Mouse (Mus musculus): ENCODE measurements around the gene Chid1. TPM values are rescaled to one million over a fixed set of nuclear protein-coding genes. Genes with fewer than 3 reads are reported as not detected.
A peak's percentile ranks its signal among the peaks of the same experiment; 100 is the strongest.

The Chid1 gene
- polyA plus RNA-seq, 1 experiment from 2014 or later: 45.0 TPM

GRCm38 (mm10) chr7:141463824-141464602, 75.6 kb downstream of the Chid1 start:
- H3K27ac ChIP-seq: peak overlapping the region; percentile 45; the same call in 1 of the 2 replicates
- H3K9me3 ChIP-seq (replicated peaks): no peaks in the 10 kb centered on the region
- H3K4me1 ChIP-seq: peaks cover 90% of the 10 kb centered on the region
- H3K9ac ChIP-seq: 0 out of 2 replicates have a peak overlapping the region, but pooled peaks have one; percentile 21
- H3K36me3 ChIP-seq: peaks cover 8% of the 10 kb centered on the region; the same call in 1 of the 2 replicates
- peak overlapping the region; percentile 24 for H3K4me3 ChIP-seq (replicated peaks)
- peak overlapping the region; percentile 49 for H3K4me2 ChIP-seq
- 37% methylated on average over 12 of the region's 12 CpGs for WGBS
- peaks cover 60% of the 10 kb centered on the region for H3K27me3 ChIP-seq
- no peak for ATAC-seq (replicated peaks; ENCODE audit: low FRiP score)

- peak overlapping the region; percentile 46; the same call in 1 of the 2 replicates for H3K9ac ChIP-seq
- no peaks in the 10 kb centered on the region for H3K9me3 ChIP-seq (replicated peaks)
- peaks cover 81% of the 10 kb centered on the region for H3K4me1 ChIP-seq
- peaks cover 60% of the 10 kb centered on the region for H3K27me3 ChIP-seq
- ATAC-seq (replicated peaks; ENCODE audit: low FRiP score): no peak
- H3K4me2 ChIP-seq: peak overlapping the region; percentile 97
- no peak overlapping the region for H3K27ac ChIP-seq
- H3K36me3 ChIP-seq: peaks cover 17% of the 10 kb centered on the region
- peak overlapping the region; percentile 56 for H3K4me3 ChIP-seq (replicated peaks)
- WGBS: 11% methylated on average over 5 of the region's 5 CpGs
Observed at GRCm38 (mm10) chr7:141462333-141462821, 77.3 kb downstream of the Chid1 start.

GRCm38 (mm10) chr7:141461521-141462332, 77.9 kb downstream of the Chid1 start:
- H3K36me3 ChIP-seq: peaks cover 17% of the 10 kb centered on the region
- H3K4me2 ChIP-seq: peak overlapping the region; percentile 97
- H3K4me3 ChIP-seq (replicated peaks): peak overlapping the region; percentile 56
- H3K27me3 ChIP-seq: peaks cover 60% of the 10 kb centered on the region
- H3K9me3 ChIP-seq (replicated peaks): no peaks in the 10 kb centered on the region
- peak overlapping the region; percentile 46 for H3K9ac ChIP-seq
- WGBS: 2% methylated on average over 57 of the region's 59 CpGs
- H3K27ac ChIP-seq: no peak overlapping the region
- peaks cover 78% of the 10 kb centered on the region for H3K4me1 ChIP-seq
- no peak for ATAC-seq (replicated peaks; ENCODE audit: low FRiP score)

- Histone ChIP-seq H3K4me3 (replicated peaks) (peak within 1 kb of the TSS; percentile 56), H3K36me3 (peaks cover 17% of the 10 kb centered on the region), H3K9ac (peak within 1 kb of the TSS; percentile 46), H3K4me1 (peaks cover 80% of the 10 kb centered on the region), H3K27me3 (peaks cover 54% of the 10 kb centered on the region), H3K4me2 (peak within 1 kb of the TSS; percentile 97), H3K9me3 (replicated peaks) (no peaks in the 10 kb centered on the region), H3K27ac (no peak within 1 kb of the TSS)
- no peak for ATAC-seq (replicated peaks; ENCODE audit: low FRiP score)
- 72% methylated on average over 15 of the region's 15 CpGs for WGBS
Observed at GRCm38 (mm10) chr7:141460391-141461113, 79.1 kb downstream of the Chid1 start, which contains the start of gene Cracr2b. Cracr2b (plus strand) TSS chr7:141461094.

- peaks cover 49% of the 10 kb centered on the region for H3K27me3 ChIP-seq
- H3K4me3 ChIP-seq (replicated peaks): no peak overlapping the region
- H3K9ac ChIP-seq: no peak overlapping the region
- peaks cover 78% of the 10 kb centered on the region for H3K4me1 ChIP-seq
- H3K27ac ChIP-seq: no peak overlapping the region
- no peak for ATAC-seq (replicated peaks; ENCODE audit: low FRiP score)
- peaks cover 17% of the 10 kb centered on the region for H3K36me3 ChIP-seq
- H3K9me3 ChIP-seq (replicated peaks): no peaks in the 10 kb centered on the region
- H3K4me2 ChIP-seq: no peak overlapping the region
- 59% methylated on average over 5 of the region's 5 CpGs for WGBS
Observed at GRCm38 (mm10) chr7:141460001-141460390, 79.7 kb downstream of the Chid1 start.

GRCm38 (mm10) chr7:141459301-141459711, 80.4 kb downstream of the Chid1 start:
- ATAC-seq (replicated peaks; ENCODE audit: low FRiP score): no peak
- H3K4me2 ChIP-seq: no peak overlapping the region
- no peak overlapping the region for H3K4me3 ChIP-seq (replicated peaks)
- H3K9ac ChIP-seq: no peak overlapping the region
- peaks cover 42% of the 10 kb centered on the region for H3K27me3 ChIP-seq
- peaks cover 17% of the 10 kb centered on the region for H3K36me3 ChIP-seq
- no peak overlapping the region for H3K27ac ChIP-seq
- H3K9me3 ChIP-seq (replicated peaks): no peaks in the 10 kb centered on the region
- WGBS: 90% methylated on average over 17 of the region's 17 CpGs
- H3K4me1 ChIP-seq: peaks cover 77% of the 10 kb centered on the region

GRCm38 (mm10) chr7:141458661-141459060, 81.0 kb downstream of the Chid1 start:
- peaks cover 72% of the 10 kb centered on the region for H3K4me1 ChIP-seq
- H3K4me2 ChIP-seq: no peak overlapping the region
- H3K9ac ChIP-seq: no peak overlapping the region
- H3K9me3 ChIP-seq (replicated peaks): no peaks in the 10 kb centered on the region
- H3K27ac ChIP-seq: no peak overlapping the region
- WGBS: 92% methylated on average over 11 of the region's 11 CpGs
- peaks cover 35% of the 10 kb centered on the region for H3K27me3 ChIP-seq
- no peak overlapping the region for H3K4me3 ChIP-seq (replicated peaks)
- H3K36me3 ChIP-seq: peaks cover 17% of the 10 kb centered on the region
- no peak for ATAC-seq (replicated peaks; ENCODE audit: low FRiP score)

GRCm38 (mm10) chr7:141457986-141458660, 81.5 kb downstream of the Chid1 start:
- no peak overlapping the region for H3K4me2 ChIP-seq
- H3K36me3 ChIP-seq: peaks cover 17% of the 10 kb centered on the region
- no peak for ATAC-seq (replicated peaks; ENCODE audit: low FRiP score)
- peaks cover 30% of the 10 kb centered on the region for H3K27me3 ChIP-seq
- no peak overlapping the region for H3K9ac ChIP-seq
- H3K27ac ChIP-seq: no peak overlapping the region
- 76% methylated on average over 15 of the region's 15 CpGs for WGBS
- no peak overlapping the region for H3K4me3 ChIP-seq (replicated peaks)
- H3K9me3 ChIP-seq (replicated peaks): no peaks in the 10 kb centered on the region
- H3K4me1 ChIP-seq: peaks cover 66% of the 10 kb centered on the region

GRCm38 (mm10) chr7:141457236-141457635, 82.4 kb downstream of the Chid1 start:
- no peak overlapping the region for H3K27ac ChIP-seq
- H3K27me3 ChIP-seq: peaks cover 21% of the 10 kb centered on the region
- WGBS: 94% methylated on average over 14 of the region's 14 CpGs
- peaks cover 20% of the 10 kb centered on the region for H3K36me3 ChIP-seq
- H3K9ac ChIP-seq: no peak overlapping the region
- no peaks in the 10 kb centered on the region for H3K9me3 ChIP-seq (replicated peaks)
- no peak overlapping the region for H3K4me3 ChIP-seq (replicated peaks)
- H3K4me2 ChIP-seq: no peak overlapping the region
- no peak for ATAC-seq (replicated peaks; ENCODE audit: low FRiP score)
- peaks cover 58% of the 10 kb centered on the region for H3K4me1 ChIP-seq

GRCm38 (mm10) chr7:141456739-141457138, 82.9 kb downstream of the Chid1 start:
- no peak for ATAC-seq (replicated peaks; ENCODE audit: low FRiP score)
- H3K36me3 ChIP-seq: peaks cover 25% of the 10 kb centered on the region
- H3K4me1 ChIP-seq: peaks cover 53% of the 10 kb centered on the region
- H3K4me3 ChIP-seq (replicated peaks): no peak overlapping the region
- peak overlapping the region; percentile 95; the same call in 1 of the 2 replicates for H3K4me2 ChIP-seq
- no peaks in the 10 kb centered on the region for H3K9me3 ChIP-seq (replicated peaks)
- WGBS: 87% methylated on average over 6 of the region's 6 CpGs
- H3K27me3 ChIP-seq: peaks cover 16% of the 10 kb centered on the region
- no peak overlapping the region for H3K27ac ChIP-seq
- H3K9ac ChIP-seq: 0 out of 2 replicates have a peak overlapping the region, but pooled peaks have one; percentile 1

Measured in kidney, embryonic 15.5 days (tissue).